Mouse (Mus musculus) liver, embryonic 13.5 days (tissue): ENCODE measurements around the gene Dnaaf1. TPM values are rescaled to one million over a fixed set of nuclear protein-coding genes. Genes with fewer than 3 reads are reported as not detected.

ENCODE experiments used
- ATAC-seq: fragments of 200-750 bp; cut with Nextera tagmentation; 2 replicates; pipeline ENCODE4 v1.8.0; 2017; ENCODE audit warnings: low read depth, mild to moderate bottlenecking, moderate number of reproducible peaks, moderate library complexity
- DNase-seq: peaks from one replicate; pipeline ENCODE4 v3.0.0; 2022
- H3K27ac ChIP-seq: fragments of 300-500 bp; sonication (generic); 2 replicates; pipeline ENCODE4 v1.5.1; 2015; ENCODE audit warnings: moderate library complexity, mild to moderate bottlenecking, inconsistent platforms
- H3K27me3 ChIP-seq: fragments of 300-500 bp; sonication (generic); 2 replicates; pipeline ENCODE4 v1.6.1; 2015; ENCODE audit warnings: mild to moderate bottlenecking, inconsistent platforms
- H3K36me3 ChIP-seq: fragments of 300-500 bp; sonication (generic); 2 replicates; pipeline ENCODE4 v1.6.1; 2015; ENCODE audit warnings: mild to moderate bottlenecking, inconsistent platforms
- H3K4me1 ChIP-seq: fragments of 300-500 bp; sonication (generic); replicated peaks from 2 replicates; pipeline ENCODE4 v1.6.1; 2015; ENCODE audit warnings: inconsistent platforms
- H3K4me2 ChIP-seq: fragments of 300-500 bp; sonication (generic); 2 replicates; pipeline ENCODE4 v1.6.1; 2015; ENCODE audit warnings: inconsistent platforms, mild to moderate bottlenecking, moderate library complexity
- H3K4me3 ChIP-seq: fragments of 300-500 bp; sonication (generic); replicated peaks from 2 replicates; pipeline ENCODE4 v1.5.1; 2015; ENCODE audit warnings: mild to moderate bottlenecking, inconsistent platforms
- H3K9ac ChIP-seq: fragments of 300-500 bp; sonication (generic); 2 replicates; pipeline ENCODE4 v1.6.1; 2015; ENCODE audit warnings: mild to moderate bottlenecking, inconsistent platforms
- H3K9me3 ChIP-seq: fragments of 300-500 bp; sonication (generic); replicated peaks from 2 replicates; pipeline ENCODE4 v1.6.1; 2016; ENCODE audit warnings: inconsistent platforms
- WGBS: fragments of 180-500 bp; shearing (Covaris S2); methylation state at CpG from one replicate; pipeline ENCODE4 v1.1.7; 2015; ENCODE audit not compliant: insufficient replicate concordance; 5-methylcytosine and 5-hydroxymethylcytosine counted together
- polyA plus RNA-seq: library from polyadenylated mRNA; unstranded; fragments of >200 nt; fragmentation: Nextera tagmentation; extraction: Ambion mirVana; gene quantifications from 2 replicates; pipeline ENCODE4 v1.2.1, GENCODE M21; 2015

Dnaaf1 gene
- polyA plus RNA-seq, 1 experiment from 2014 or later: 0.07 TPM

DNA sequence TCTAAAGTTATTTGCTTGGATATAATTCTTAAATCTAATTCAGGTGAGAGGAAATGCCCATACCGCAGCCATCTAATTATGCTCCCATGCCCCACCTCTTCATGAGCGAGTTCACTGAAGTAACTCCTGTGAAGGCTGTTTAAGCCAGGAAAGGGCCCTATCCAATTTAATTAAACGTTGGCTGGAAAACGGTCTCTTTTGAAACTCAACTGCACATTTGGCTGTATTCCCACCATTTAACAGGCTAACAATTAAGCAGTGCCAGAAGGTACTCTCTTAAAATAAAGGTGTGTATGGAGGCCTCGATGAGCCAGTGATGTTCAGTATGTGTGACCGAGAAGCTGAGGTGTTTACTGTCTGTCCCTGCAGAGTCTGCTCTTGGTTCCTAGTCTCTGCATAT is 19.2 kb upstream of the Dnaaf1 start:
- DNase-seq (no peak), ATAC-seq (no peak)
- Histone ChIP-seq H3K9ac (peak overlapping the region; percentile 87; the same call in 1 of the 2 replicates), H3K9me3 (no peaks in the 10 kb centered on the region), H3K27ac (no peak overlapping the region), H3K36me3 (0 out of 2 replicates have a peak, but pooled peaks cover 7% of the 10 kb centered on the region), H3K27me3 (no peaks in the 10 kb centered on the region), H3K4me1 (peaks cover 78% of the 10 kb centered on the region), H3K4me2 (no peak overlapping the region), H3K4me3 (no peak overlapping the region)
- 85% methylated on average over 6 of the region's 6 CpGs for WGBS

DNA sequence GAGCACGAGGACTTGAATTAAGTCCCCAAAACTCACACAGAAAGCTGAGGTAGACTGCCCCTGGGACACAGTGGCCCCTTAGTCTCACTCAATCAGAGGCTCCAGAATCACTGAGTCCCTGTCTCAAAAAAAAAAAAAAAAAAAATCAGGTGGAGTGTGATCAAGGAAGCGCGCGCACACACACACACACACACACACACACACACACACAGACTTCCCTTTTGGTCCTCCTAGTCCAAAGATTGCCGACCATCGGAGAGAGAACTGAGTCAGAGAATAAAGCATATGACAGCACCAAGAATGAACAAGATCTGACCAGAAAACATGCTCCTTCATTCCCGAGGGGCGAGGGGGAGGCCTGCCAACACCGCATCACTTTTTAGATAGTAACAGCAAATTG is 17.9 kb upstream of the Dnaaf1 start:
- H3K36me3 ChIP-seq: peaks cover 13% of the 10 kb centered on the region
- peaks cover 67% of the 10 kb centered on the region for H3K4me1 ChIP-seq
- H3K9ac ChIP-seq: peak overlapping the region; percentile 87
- H3K4me2 ChIP-seq: peak overlapping the region; percentile 92
- ATAC-seq (no peak), DNase-seq (no peak)
- no peaks in the 10 kb centered on the region for H3K9me3 ChIP-seq
- WGBS: 57% methylated on average over 9 of the region's 9 CpGs
- H3K27me3 ChIP-seq: no peaks in the 10 kb centered on the region
- H3K27ac ChIP-seq: peak overlapping the region; percentile 84; the same call in 1 of the 2 replicates
- H3K4me3 ChIP-seq: peak overlapping the region; percentile 82

DNA sequence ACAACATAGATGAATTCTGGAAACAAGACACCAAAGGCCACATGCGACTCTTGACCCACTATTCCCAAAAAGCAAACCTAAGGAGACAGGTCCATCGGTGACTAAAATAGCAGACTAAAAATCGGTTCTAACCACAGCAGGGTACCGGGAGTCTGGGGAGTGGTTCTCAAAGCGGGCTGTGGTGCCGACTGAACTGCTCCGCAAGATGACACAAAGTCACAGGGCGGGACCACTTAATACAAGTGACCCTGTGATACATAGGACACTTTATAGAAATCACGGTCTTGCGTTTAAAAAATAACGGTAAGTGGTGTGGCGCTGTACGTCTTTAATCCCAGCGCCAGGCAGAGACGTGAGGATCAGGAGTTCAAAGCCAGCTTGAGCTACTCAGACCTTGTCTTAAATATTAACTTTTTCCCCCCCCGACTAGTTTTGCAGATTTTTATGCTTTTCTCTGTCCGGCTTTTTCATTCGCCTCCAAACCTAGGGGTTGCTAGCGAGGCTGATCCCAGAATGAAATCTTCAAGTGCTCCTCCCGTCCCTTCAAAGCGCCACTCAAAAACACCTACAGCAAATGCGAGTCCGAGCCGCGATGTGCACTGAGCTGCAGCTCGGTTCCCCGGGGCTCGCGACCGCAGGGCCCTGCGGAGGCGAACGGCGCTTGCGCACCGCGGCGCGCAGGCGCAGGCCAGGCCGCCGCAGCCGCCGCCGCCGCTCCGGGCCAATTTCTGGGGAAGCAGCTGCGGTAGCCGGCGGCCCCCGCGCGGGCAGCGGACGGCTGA is 17.0 kb upstream of the Dnaaf1 start:
- Histone ChIP-seq H3K9me3 (no peaks in the 10 kb centered on the region), H3K4me2 (peak overlapping the region; percentile 92), H3K4me1 (peaks cover 58% of the 10 kb centered on the region), H3K9ac (peak overlapping the region; percentile 87), H3K36me3 (peaks cover 21% of the 10 kb centered on the region), H3K4me3 (peak overlapping the region; percentile 82), H3K27ac (peak overlapping the region; percentile 84), H3K27me3 (no peaks in the 10 kb centered on the region)
- WGBS: under 1% methylated on average over 55 of the region's 55 CpGs
- ATAC-seq: peak; percentile 90
- no peak for DNase-seq

DNA sequence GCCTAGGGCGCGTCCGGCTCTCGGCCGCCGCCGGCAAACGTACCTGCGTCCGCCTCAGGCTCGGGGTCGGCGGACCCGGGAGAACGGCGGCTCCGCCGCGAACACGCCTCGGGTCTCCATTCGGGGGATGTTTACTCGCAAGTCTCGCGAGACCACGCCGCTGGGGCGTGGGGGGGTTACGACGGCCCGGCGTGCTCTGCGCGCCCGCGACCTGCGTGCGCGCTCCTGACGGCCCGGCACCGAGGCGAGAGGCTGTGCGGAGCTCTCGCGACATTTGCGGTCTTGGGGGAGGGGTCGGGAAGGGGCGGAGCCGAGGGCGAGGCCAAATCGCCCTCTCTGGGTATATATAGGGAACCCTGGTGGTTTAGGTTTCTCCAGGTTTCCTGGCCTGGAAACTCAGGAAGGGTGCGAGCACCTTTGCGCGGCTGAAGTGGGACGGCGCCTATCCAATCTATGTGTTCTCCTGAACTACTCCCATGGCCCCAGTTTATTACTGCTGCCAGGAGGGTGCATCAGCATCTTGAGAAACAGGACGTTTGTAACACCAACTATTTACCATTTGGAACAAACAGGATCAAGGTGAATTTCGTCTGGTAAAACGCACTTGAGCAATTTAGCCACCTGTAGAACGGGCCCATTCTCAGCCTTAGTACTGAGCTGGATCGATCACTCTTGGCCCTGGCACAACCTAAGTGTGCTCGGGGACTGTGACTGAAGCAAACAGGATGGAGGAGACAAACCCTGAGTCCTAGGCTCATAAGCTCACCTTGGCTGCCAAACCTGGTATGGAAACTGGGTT is 16.2 kb upstream of the Dnaaf1 start, which contains the start of gene Mbtps1:
Mbtps1 (minus strand) TSS at position 133 of the 799 bp plus-strand sequence.
- DNase-seq (peak; percentile 94), ATAC-seq (peak; percentile 96)
- Histone ChIP-seq H3K4me3 (peak within 1 kb of the TSS; percentile 82), H3K27me3 (no peaks in the 10 kb centered on the region), H3K4me2 (peak within 1 kb of the TSS; percentile 92), H3K27ac (peak within 1 kb of the TSS; percentile 84), H3K9me3 (no peaks in the 10 kb centered on the region), H3K9ac (peak within 1 kb of the TSS; percentile 87), H3K4me1 (peaks cover 51% of the 10 kb centered on the region), H3K36me3 (peaks cover 29% of the 10 kb centered on the region)
- WGBS: 4% methylated on average over 63 of the region's 63 CpGs

DNA sequence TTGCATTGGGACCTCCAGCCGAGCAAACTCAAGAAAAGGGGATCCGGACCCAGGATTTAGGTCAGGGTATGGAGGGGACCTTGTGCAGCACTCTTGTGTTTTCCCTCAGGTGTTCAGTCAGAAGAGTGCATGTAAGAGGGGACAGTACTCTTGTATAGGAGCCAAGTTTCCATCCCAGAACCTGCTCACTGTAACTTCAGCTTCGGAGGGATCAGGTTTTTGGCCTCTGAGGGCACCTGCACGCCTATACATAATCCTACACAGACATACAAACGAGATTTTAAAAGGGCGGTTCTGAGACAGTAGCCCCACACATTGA is 15.7 kb upstream of the Dnaaf1 start:
- no peaks in the 10 kb centered on the region for H3K27me3 ChIP-seq
- H3K27ac ChIP-seq: peak overlapping the region; percentile 73
- ATAC-seq (no peak), DNase-seq (no peak)
- H3K9ac ChIP-seq: peak overlapping the region; percentile 87
- H3K4me3 ChIP-seq: peak overlapping the region; percentile 82
- H3K4me1 ChIP-seq: peaks cover 45% of the 10 kb centered on the region
- H3K36me3 ChIP-seq: peaks cover 31% of the 10 kb centered on the region
- WGBS: 81% methylated on average over 6 of the region's 6 CpGs
- no peaks in the 10 kb centered on the region for H3K9me3 ChIP-seq
- H3K4me2 ChIP-seq: peak overlapping the region; percentile 92

DNA sequence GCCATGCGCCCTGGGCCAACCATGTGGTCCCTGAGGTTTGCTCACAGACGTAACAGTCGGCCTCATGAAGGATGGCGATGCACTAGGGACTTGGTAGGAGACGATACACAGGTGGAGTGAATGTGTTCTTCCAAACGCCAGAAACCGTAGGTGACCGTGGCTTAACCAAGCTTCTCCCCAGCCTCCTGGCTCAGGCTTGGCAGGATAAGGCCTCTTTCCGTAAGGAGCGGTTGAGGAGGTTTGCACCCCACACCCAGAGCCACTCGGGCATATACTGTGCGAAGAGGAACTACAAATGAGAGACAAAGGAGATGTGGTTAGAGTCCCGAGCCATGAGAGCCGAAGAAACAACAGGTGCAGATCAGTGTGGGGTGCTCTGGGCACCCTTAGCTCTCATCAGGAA is 11.2 kb upstream of the Dnaaf1 start:
- H3K27ac ChIP-seq: no peak overlapping the region
- no peak overlapping the region for H3K4me2 ChIP-seq
- H3K4me3 ChIP-seq: no peak overlapping the region
- ATAC-seq: no peak
- H3K9ac ChIP-seq: no peak overlapping the region
- H3K9me3 ChIP-seq: no peaks in the 10 kb centered on the region
- H3K27me3 ChIP-seq: no peaks in the 10 kb centered on the region
- 83% methylated on average over 14 of the region's 14 CpGs for WGBS
- peaks cover 57% of the 10 kb centered on the region for H3K36me3 ChIP-seq
- no peak for DNase-seq
- H3K4me1 ChIP-seq: peaks cover 9% of the 10 kb centered on the region

DNA sequence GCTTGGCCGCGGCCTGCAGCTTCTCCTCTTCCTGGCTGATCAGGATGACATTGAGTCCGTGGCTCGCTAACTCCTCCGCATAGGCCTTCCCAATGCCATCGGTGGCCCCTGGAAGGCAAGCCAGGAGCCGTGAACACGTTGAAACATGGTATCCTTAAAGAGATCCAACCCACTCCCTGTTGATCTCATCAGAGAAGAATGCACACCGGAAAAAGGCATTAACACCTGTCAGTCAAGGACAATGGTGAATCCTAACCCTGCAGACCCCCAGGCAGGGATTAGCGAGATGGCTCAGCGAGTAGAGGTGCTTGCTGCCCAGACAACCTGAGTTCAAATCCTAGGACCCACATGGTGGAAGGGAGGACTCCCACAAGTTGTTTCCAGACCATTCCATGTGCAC is 8.7 kb upstream of the Dnaaf1 start:
- H3K27me3 ChIP-seq: no peaks in the 10 kb centered on the region
- peaks cover 57% of the 10 kb centered on the region for H3K36me3 ChIP-seq
- no peak overlapping the region for H3K27ac ChIP-seq
- no peak overlapping the region for H3K9ac ChIP-seq
- H3K4me3 ChIP-seq: no peak overlapping the region
- DNase-seq (no peak), ATAC-seq (no peak)
- H3K4me2 ChIP-seq: no peak overlapping the region
- peaks cover 15% of the 10 kb centered on the region for H3K4me1 ChIP-seq
- 81% methylated on average over 11 of the region's 11 CpGs for WGBS
- H3K9me3 ChIP-seq: no peaks in the 10 kb centered on the region

DNA sequence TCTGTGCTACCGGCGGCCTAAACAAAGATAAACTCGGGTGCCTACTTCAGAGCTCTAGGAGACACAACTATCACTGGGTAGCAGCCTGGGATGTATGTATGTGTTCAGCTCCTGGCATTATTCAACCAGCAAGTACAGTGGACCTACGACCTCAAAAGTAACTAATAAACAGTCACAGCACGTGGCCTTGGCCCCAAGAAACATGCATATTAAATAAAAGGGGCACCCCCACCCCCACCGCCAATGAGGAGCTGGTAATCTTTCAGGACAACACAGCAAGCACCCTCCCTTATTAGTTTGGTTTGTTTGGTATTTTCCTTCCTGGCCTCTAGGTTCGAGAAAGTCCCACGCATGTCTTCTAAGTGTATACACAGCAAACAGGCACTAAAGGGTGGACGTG is 6.8 kb upstream of the Dnaaf1 start:
- H3K9ac ChIP-seq: no peak overlapping the region
- WGBS: 78% methylated on average over 9 of the region's 9 CpGs
- no peaks in the 10 kb centered on the region for H3K27me3 ChIP-seq
- ATAC-seq: no peak
- peaks cover 33% of the 10 kb centered on the region for H3K4me1 ChIP-seq
- no peak for DNase-seq
- H3K9me3 ChIP-seq: no peaks in the 10 kb centered on the region
- H3K36me3 ChIP-seq: peaks cover 40% of the 10 kb centered on the region
- no peak overlapping the region for H3K4me3 ChIP-seq
- H3K4me2 ChIP-seq: no peak overlapping the region
- no peak overlapping the region for H3K27ac ChIP-seq

DNA sequence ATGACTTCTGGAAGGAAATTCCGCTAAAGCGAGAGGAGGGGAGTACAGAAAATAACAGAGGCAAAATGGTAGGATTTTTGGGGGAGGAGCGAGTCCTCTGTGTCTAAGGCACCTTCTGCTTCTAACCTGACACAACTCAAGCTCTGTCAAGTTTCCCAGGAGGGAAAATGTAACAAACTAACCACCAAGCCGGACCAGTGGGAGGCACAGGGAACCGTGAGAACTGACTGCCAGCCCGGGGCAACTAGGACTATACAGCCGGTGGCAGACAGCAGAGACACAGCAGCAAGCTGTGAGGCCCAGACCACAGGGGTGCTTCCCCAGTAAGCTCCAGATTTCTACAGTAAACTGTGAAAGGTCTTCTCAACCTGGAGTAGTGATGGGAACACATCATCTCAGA is 6.1 kb upstream of the Dnaaf1 start:
- no peak overlapping the region for H3K9ac ChIP-seq
- H3K4me2 ChIP-seq: no peak overlapping the region
- no peaks in the 10 kb centered on the region for H3K27me3 ChIP-seq
- H3K27ac ChIP-seq: no peak overlapping the region
- no peak for ATAC-seq
- H3K9me3 ChIP-seq: no peaks in the 10 kb centered on the region
- H3K4me3 ChIP-seq: no peak overlapping the region
- 75% methylated on average over 7 of the region's 7 CpGs for WGBS
- H3K4me1 ChIP-seq: peaks cover 40% of the 10 kb centered on the region
- peaks cover 33% of the 10 kb centered on the region for H3K36me3 ChIP-seq
- no peak for DNase-seq

DNA sequence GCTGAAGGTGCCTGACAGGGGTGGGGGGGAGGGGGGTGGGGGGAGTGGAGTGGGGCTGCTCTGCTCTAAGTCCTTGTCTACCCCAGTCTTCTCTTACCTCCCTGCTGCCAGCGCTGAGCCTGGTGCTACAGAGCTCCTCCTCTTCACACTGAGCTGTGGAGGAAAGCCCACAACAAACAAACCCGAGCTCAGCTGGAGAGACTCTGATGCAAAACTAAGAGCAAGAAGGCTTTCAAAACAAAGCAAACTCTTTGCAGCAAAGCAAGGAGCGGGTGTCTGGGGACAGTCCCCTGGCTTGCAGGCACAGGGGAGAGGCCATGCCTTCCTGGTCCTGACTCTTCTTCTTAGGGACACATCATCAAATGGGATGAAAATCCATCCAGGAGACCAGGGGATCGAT is 5.2 kb upstream of the Dnaaf1 start:
- no peak overlapping the region for H3K27ac ChIP-seq
- no peak overlapping the region for H3K9ac ChIP-seq
- no peak overlapping the region for H3K4me2 ChIP-seq
- H3K36me3 ChIP-seq: peaks cover 25% of the 10 kb centered on the region
- no peak for DNase-seq
- WGBS: 56% methylated on average over 4 of the region's 4 CpGs
- H3K4me1 ChIP-seq: peaks cover 46% of the 10 kb centered on the region
- H3K4me3 ChIP-seq: no peak overlapping the region
- no peak for ATAC-seq
- H3K9me3 ChIP-seq: no peaks in the 10 kb centered on the region
- H3K27me3 ChIP-seq: no peaks in the 10 kb centered on the region

DNA sequence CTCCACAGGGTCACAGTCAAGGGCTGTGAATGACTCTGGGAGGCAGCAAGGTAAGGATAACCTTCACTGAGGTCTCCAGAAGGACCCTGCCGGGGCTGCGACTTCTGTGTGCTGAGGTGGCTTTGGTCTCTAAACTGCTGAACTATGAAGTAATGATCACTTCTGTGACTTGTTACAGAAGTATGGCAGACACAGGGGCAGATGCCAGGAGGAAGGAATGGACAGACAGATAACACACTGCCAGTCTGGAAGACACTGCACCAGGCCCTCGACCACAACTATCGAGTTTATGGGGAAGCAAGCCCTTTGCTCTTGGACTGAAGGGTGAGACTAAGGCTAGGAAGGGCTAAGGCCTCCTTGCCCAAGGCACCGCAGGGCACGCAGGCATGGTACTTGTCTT is 3.9 kb upstream of the Dnaaf1 start:
- Histone ChIP-seq H3K36me3 (peaks cover 12% of the 10 kb centered on the region), H3K4me1 (peaks cover 56% of the 10 kb centered on the region), H3K27ac (peak overlapping the region; percentile 9; the same call in 1 of the 2 replicates), H3K9me3 (no peaks in the 10 kb centered on the region), H3K9ac (no peak overlapping the region), H3K4me3 (no peak overlapping the region), H3K4me2 (no peak overlapping the region), H3K27me3 (0 out of 2 replicates have a peak, but pooled peaks cover 4% of the 10 kb centered on the region)
- 49% methylated on average over 6 of the region's 6 CpGs for WGBS
- ATAC-seq (no peak), DNase-seq (no peak)
